Mouse (Mus musculus): ENCODE data around the gene Gm49661. TPM values are rescaled to one million over a fixed set of nuclear protein-coding genes. Genes with fewer than 3 reads are reported as not detected.

Gm49661 gene
- not detected in 2 replicates for polyA plus RNA-seq (2014; fragmentation: Nextera tagmentation; extraction: Ambion mirVana)

DNA sequence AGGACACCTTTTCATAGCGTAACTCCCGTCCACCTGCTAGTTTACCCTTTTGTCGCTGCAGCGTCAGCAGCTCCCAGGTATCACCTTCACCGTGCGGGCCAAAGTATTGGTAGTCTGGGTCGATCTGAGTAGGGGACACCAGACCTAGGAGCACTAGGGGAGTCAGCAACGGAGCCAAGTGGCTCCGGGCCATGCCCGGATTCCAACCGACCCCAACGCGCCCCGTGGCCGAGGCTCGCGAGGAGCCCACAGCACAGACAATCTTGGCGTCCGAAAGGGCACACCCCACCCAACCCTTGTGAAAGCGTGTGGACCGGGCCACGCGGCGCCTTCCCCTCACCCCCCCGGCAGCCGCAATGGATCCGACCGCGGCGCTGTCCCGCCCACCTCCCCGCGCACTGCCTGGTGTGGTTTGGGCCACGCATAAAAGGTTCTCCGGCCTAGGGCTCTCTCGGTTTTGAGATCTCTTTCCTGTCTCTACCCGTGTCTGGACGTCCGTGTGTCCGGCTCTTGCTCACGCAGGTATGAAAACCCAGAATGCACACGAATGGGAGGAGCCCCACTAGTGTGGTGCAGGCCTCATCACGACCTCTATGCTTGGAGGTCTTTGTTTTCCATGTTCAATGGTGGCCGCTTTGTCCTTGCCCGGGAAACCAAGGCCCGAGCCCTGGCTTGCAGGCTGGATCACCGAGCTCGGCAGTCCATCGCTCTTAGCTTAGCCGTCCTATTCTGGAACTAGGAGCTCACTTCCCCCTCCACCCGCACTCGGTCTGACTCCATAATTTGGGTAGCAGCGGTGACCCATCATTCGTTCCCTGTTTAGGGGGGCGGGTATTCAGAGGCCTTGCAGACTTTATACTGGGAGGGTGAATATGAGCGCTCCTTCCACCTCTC lies at the start of gene Gm49661, which contains the start of the genes Prdx2 and Rnaseh2a:
Gene Gm49661 (minus strand): TSS at position 193 of the 894 bp plus-strand sequence.
Gene Prdx2 (plus strand): TSS at position 347 of the 894 bp plus-strand sequence.
Gene Rnaseh2a (minus strand): TSS at position 527 of the 894 bp plus-strand sequence.
- Histone ChIP-seq H3K9ac (ENCODE audit: low read length) (peak within 1 kb of the TSS; percentile 99), H3K36me3 (ENCODE audit: control insufficient read depth, insufficient read depth, low read length) (0 out of 2 replicates have a peak, but pooled peaks cover 3% of the 10 kb centered on the region), H3K27ac (ENCODE audit: low read depth, low read length) (peak within 1 kb of the TSS; percentile 57), H3K9me3 (ENCODE audit: control insufficient read depth, low read length) (no peaks in the 10 kb centered on the region), H3K4me2 (peak within 1 kb of the TSS; percentile 85), H3K27me3 (ENCODE audit: control insufficient read depth, insufficient read depth, low read length) (no peaks in the 10 kb centered on the region), H3K4me3 (ENCODE audit: low read depth, low read length) (peak within 1 kb of the TSS; percentile 71), H3K4me1 (ENCODE audit: control insufficient read depth, insufficient read depth, low read length) (peaks cover 24% of the 10 kb centered on the region)
- DNase-seq (ENCODE audit: low spot score, missing footprints) (peak; percentile 99), ATAC-seq (ENCODE audit: low FRiP score) (peak; percentile 75)
- WGBS = under 1% methylated on average over 56 of the region's 56 CpGs

DNA sequence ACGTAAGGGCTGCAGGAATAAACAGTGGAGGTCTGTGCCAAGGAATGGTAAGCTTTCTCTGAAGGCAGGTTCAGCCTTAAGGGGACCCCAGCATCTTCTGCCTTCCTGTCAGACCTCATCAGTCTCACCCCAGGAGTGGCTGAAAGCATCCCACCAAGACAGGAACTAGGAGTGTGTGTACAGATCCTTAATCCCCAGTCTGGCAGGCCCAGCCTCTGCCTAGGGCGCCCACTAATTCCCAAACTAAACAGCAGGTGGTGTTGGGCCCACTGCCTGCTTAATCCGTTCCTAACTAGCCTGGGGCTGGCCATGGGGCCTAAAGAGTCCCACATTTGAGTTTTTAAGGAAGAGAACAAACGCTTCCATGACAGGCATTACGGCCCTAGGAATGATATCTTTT lies 48.0 kb upstream of the Gm49661 start:
- Histone ChIP-seq H3K27ac (ENCODE audit: low read depth, low read length) (no peak overlapping the region), H3K27me3 (ENCODE audit: control insufficient read depth, insufficient read depth, low read length) (peaks cover 4% of the 10 kb centered on the region; the same call in 1 of the 2 replicates), H3K9me3 (ENCODE audit: control insufficient read depth, low read length) (no peaks in the 10 kb centered on the region), H3K4me1 (ENCODE audit: control insufficient read depth, insufficient read depth, low read length) (no peaks in the 10 kb centered on the region), H3K9ac (ENCODE audit: low read length) (no peak overlapping the region), H3K36me3 (ENCODE audit: control insufficient read depth, insufficient read depth, low read length) (peaks cover 15% of the 10 kb centered on the region), H3K4me2 (no peak overlapping the region), H3K4me3 (ENCODE audit: low read depth, low read length) (no peak overlapping the region)
- DNase-seq (ENCODE audit: low spot score, missing footprints) = peak; percentile 71
- 24% methylated on average over 5 of the region's 5 CpGs for WGBS
- no peak for ATAC-seq (ENCODE audit: low FRiP score)

DNA sequence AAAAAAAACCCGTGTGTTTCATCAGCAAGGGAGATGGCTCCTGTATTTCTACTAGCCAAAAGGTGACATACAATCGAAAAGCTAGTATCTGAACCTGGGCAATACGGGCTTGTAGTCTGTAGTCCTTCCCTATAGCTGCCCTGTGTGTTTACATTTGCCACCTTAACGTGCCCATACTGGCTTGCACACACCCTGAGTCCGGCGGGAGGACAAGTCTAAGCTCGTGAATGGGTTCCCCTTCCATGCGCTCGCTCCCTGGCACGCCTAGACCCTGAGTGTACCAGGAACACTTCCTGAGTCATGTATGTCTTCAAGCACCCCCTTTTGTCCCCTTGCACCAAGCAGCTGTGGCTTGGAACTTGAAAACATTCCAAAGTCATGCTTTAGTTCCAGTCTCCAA lies 47.5 kb upstream of the Gm49661 start:
- peak; percentile 69 for DNase-seq (ENCODE audit: low spot score, missing footprints)
- Histone ChIP-seq H3K36me3 (ENCODE audit: control insufficient read depth, insufficient read depth, low read length) (peaks cover 13% of the 10 kb centered on the region), H3K4me2 (no peak overlapping the region), H3K4me1 (ENCODE audit: control insufficient read depth, insufficient read depth, low read length) (no peaks in the 10 kb centered on the region), H3K4me3 (ENCODE audit: low read depth, low read length) (no peak overlapping the region), H3K9me3 (ENCODE audit: control insufficient read depth, low read length) (no peaks in the 10 kb centered on the region), H3K27ac (ENCODE audit: low read depth, low read length) (no peak overlapping the region), H3K9ac (ENCODE audit: low read length) (no peak overlapping the region), H3K27me3 (ENCODE audit: control insufficient read depth, insufficient read depth, low read length) (peaks cover 5% of the 10 kb centered on the region; the same call in 1 of the 2 replicates)
- 69% methylated on average over 10 of the region's 10 CpGs for WGBS
- no peak for ATAC-seq (ENCODE audit: low FRiP score)

DNA sequence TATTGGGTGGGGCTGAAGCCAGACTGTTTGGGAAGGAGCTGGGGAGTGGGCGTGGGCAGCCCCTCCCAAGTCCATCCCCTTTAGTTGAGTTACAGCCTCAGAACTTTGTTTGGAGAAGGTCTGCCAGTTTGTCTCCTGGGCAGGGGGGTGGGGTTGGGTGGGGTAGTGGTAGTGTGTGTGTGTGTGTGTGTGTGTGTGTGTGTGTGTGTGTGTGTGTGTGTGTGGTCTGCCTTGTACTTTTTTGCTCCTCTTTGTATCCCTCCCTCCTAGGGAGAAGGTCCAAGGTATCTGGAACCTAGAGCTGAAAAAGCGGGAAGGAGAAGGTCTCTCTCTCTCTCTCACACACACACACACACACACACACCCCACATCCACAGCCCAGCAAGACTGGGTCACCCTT lies 45.2 kb upstream of the Gm49661 start, which contains the start of gene Best2:
Gene Best2 (minus strand): TSS at position 101 of the 400 bp plus-strand sequence.
- Histone ChIP-seq H3K4me2 (peak within 1 kb of the TSS; percentile 57), H3K4me3 (ENCODE audit: low read depth, low read length) (peak within 1 kb of the TSS; percentile 22), H3K9me3 (ENCODE audit: control insufficient read depth, low read length) (no peaks in the 10 kb centered on the region), H3K27me3 (ENCODE audit: control insufficient read depth, insufficient read depth, low read length) (peaks cover 19% of the 10 kb centered on the region), H3K4me1 (ENCODE audit: control insufficient read depth, insufficient read depth, low read length) (peaks cover 3% of the 10 kb centered on the region; the same call in 1 of the 2 replicates), H3K27ac (ENCODE audit: low read depth, low read length) (no peak within 1 kb of the TSS), H3K9ac (ENCODE audit: low read length) (peak within 1 kb of the TSS; percentile 62), H3K36me3 (ENCODE audit: control insufficient read depth, insufficient read depth, low read length) (peaks cover 11% of the 10 kb centered on the region; the same call in 1 of the 2 replicates)
- ATAC-seq (ENCODE audit: low FRiP score) (no peak), DNase-seq (ENCODE audit: low spot score, missing footprints) (no peak)
- 39% methylated on average over 2 of the region's 2 CpGs for WGBS

DNA sequence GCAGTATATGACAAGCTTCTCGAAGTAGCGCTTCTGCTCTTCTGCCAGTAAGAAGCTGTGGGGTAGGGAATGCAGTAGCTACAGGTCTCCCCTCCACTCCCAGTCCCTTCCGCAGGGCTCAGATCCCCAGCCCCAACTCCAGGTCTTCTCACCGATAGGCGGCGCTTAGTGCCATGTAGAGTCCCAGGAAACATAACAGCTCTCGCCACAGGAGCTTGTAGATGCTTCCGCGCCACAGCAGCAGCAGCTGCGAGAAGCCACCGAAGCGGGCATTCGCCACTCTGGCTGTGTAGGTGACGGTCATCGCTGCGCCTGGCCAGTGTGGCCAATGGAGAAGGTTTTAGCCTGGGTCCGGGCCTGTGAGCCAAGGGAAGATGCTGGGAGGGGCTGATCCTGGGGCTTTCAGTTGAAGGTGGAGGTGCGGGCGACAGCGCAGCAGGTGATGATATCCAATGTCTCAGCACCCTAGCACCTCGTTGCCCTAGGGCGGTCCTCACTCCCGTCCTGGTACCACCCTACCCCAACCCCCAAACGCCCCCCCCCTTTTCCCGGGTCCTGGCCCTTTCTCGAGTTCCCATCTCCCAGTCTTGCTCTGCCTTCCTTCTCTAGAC lies 44.1 kb upstream of the Gm49661 start:
- peaks cover 5% of the 10 kb centered on the region; the same call in 1 of the 2 replicates for H3K36me3 ChIP-seq (ENCODE audit: control insufficient read depth, insufficient read depth, low read length)
- DNase-seq (ENCODE audit: low spot score, missing footprints) (peak; percentile 94), ATAC-seq (ENCODE audit: low FRiP score) (peak; percentile 77)
- H3K4me2 ChIP-seq = peak overlapping the region; percentile 57
- H3K27ac ChIP-seq (ENCODE audit: low read depth, low read length) = no peak overlapping the region
- H3K27me3 ChIP-seq (ENCODE audit: control insufficient read depth, insufficient read depth, low read length) = peaks cover 22% of the 10 kb centered on the region
- WGBS = 8% methylated on average over 26 of the region's 26 CpGs
- H3K9ac ChIP-seq (ENCODE audit: low read length) = peak overlapping the region; percentile 62
- H3K4me3 ChIP-seq (ENCODE audit: low read depth, low read length) = peak overlapping the region; percentile 22
- H3K4me1 ChIP-seq (ENCODE audit: control insufficient read depth, insufficient read depth, low read length) = peaks cover 3% of the 10 kb centered on the region; the same call in 1 of the 2 replicates
- no peaks in the 10 kb centered on the region for H3K9me3 ChIP-seq (ENCODE audit: control insufficient read depth, low read length)

DNA sequence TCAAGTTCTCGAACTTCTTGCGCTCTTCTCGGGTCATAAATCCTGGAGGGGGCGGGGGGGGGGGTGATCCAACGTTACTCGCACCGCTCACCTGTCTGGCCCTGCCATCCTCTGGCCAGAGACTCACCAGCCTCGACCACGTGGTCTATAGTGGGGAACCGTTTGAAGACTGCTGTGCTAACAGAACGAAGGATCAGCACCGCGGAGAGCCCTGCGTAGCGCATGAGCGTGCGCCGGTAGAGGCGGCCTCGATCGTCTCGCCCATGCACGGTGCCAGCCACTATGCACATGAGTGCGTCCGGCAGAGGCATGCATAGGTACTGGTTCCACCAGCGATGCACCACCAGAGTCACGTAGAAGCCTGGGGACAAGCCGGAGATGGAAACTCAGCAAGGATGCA lies 42.0 kb upstream of the Gm49661 start:
- Histone ChIP-seq H3K4me3 (ENCODE audit: low read depth, low read length) (no peak overlapping the region), H3K4me1 (ENCODE audit: control insufficient read depth, insufficient read depth, low read length) (peaks cover 3% of the 10 kb centered on the region; the same call in 1 of the 2 replicates), H3K9me3 (ENCODE audit: control insufficient read depth, low read length) (no peaks in the 10 kb centered on the region), H3K27ac (ENCODE audit: low read depth, low read length) (no peak overlapping the region), H3K36me3 (ENCODE audit: control insufficient read depth, insufficient read depth, low read length) (no peaks in the 10 kb centered on the region), H3K27me3 (ENCODE audit: control insufficient read depth, insufficient read depth, low read length) (peaks cover 22% of the 10 kb centered on the region), H3K4me2 (no peak overlapping the region), H3K9ac (ENCODE audit: low read length) (no peak overlapping the region)
- 15% methylated on average over 28 of the region's 28 CpGs for WGBS
- no peak for ATAC-seq (ENCODE audit: low FRiP score)
- no peak for DNase-seq (ENCODE audit: low spot score, missing footprints)

DNA sequence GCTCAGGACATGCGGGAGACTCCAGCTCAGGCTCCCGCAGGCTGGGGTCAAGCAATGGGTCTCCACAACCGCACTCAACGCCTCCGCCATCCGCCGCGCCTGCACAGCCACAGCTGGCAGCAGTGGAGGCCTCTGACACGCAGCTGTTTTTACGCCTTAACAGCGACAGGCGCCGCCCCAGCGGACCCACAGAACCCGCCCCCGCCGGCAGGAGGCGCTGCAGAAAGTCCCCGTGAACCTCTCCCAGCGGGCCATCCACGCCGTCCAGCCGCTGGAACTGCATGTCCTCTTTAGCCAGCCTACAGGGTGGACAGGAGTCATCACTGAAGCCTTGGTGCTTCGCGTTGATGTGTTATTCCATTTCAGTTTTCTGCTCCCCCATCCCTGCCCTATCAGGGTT lies 38.5 kb upstream of the Gm49661 start:
- no peak overlapping the region for H3K4me2 ChIP-seq
- no peak overlapping the region for H3K27ac ChIP-seq (ENCODE audit: low read depth, low read length)
- peak; percentile 84 for DNase-seq (ENCODE audit: low spot score, missing footprints)
- H3K9ac ChIP-seq (ENCODE audit: low read length) = no peak overlapping the region
- H3K4me1 ChIP-seq (ENCODE audit: control insufficient read depth, insufficient read depth, low read length) = peaks cover 3% of the 10 kb centered on the region; the same call in 1 of the 2 replicates
- no peak overlapping the region for H3K4me3 ChIP-seq (ENCODE audit: low read depth, low read length)
- no peaks in the 10 kb centered on the region for H3K36me3 ChIP-seq (ENCODE audit: control insufficient read depth, insufficient read depth, low read length)
- 19% methylated on average over 25 of the region's 25 CpGs for WGBS
- no peak for ATAC-seq (ENCODE audit: low FRiP score)
- peaks cover 18% of the 10 kb centered on the region for H3K27me3 ChIP-seq (ENCODE audit: control insufficient read depth, insufficient read depth, low read length)
- H3K9me3 ChIP-seq (ENCODE audit: control insufficient read depth, low read length) = no peaks in the 10 kb centered on the region

DNA sequence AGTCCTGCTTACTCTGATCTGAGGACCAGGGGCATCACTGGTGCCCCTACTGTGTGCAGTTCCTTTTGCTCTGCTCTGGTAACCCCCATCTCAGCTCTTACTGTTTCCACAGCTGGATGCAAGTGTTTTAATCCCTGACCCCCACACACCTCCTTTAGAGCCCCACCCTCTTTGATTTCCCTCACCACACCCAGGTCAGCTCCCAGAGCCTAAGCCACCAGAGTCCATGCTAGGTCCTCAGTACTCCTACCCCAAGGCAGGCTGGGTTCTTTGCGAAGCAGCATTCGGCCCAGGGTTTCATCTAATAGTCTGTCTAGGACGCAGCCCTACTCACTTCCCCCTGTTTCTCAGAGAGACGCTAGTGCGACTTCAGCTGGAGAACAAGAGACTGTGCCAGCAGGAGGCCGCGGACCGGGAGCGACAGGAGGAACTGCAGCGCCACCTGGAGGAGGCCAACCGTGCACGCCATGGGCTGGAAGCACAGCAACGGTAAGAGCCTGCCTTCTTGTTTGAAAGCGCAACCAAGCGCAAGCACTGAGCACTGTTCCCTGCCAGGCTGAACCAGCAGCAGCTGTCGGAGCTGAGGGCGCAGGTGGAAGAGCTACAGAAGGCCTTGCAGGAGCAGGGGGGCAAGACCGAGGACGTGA lies 28.5 kb upstream of the Gm49661 start:
- peak overlapping the region; percentile 48 for H3K9ac ChIP-seq (ENCODE audit: low read length)
- H3K36me3 ChIP-seq (ENCODE audit: control insufficient read depth, insufficient read depth, low read length) = no peaks in the 10 kb centered on the region
- 0 out of 2 replicates have a peak, but pooled peaks cover 4% of the 10 kb centered on the region for H3K27me3 ChIP-seq (ENCODE audit: control insufficient read depth, insufficient read depth, low read length)
- peaks cover 6% of the 10 kb centered on the region; the same call in 1 of the 2 replicates for H3K4me1 ChIP-seq (ENCODE audit: control insufficient read depth, insufficient read depth, low read length)
- DNase-seq (ENCODE audit: low spot score, missing footprints) (peak; percentile 98), ATAC-seq (ENCODE audit: low FRiP score) (peak; percentile 86)
- no peaks in the 10 kb centered on the region for H3K9me3 ChIP-seq (ENCODE audit: control insufficient read depth, low read length)
- no peak overlapping the region for H3K27ac ChIP-seq (ENCODE audit: low read depth, low read length)
- H3K4me3 ChIP-seq (ENCODE audit: low read depth, low read length) = no peak overlapping the region
- peak overlapping the region; percentile 37 for H3K4me2 ChIP-seq
- 4% methylated on average over 19 of the region's 19 CpGs for WGBS
